Mouse (Mus musculus) left cerebral cortex, postnatal 14 days (tissue): ENCODE results near the gene Zbtb7a. TPM values are rescaled to one million over a fixed set of nuclear protein-coding genes. Genes with fewer than 3 reads are reported as not detected.
A peak's percentile ranks its signal among the peaks of the same experiment; 100 is the strongest.

Source experiments
- DNase-seq, 2 experiments: peaks; one replicate each; pipeline ENCODE4 v3.0.0; 2021 to 2022; ENCODE audit warnings: low spot score in 2 of 2, mixed read lengths in 1 of 2
- intact Hi-C: fragments of 180-260 bp; cut with DNase I; formaldehyde crosslinking; loops from one replicate; pipeline ENCODE4 v1.15.1; 2025
- total RNA-seq, 2 experiments: library from RNA; stranded (reverse); gene quantifications; 2 replicates each; pipeline ENCODE4 v1.2.3; 2021

Gene Zbtb7a
- total RNA-seq, 2 experiments from 2014 or later, result 74.8 to 76.0 TPM

GRCm38 (mm10) chr10:81138131-81138782 is 3.2 kb downstream of the Zbtb7a start:
- peak in 1 of 2 experiments; percentile 59 for DNase-seq
- intact Hi-C loops, result no loop called here

- intact Hi-C loops, result no loop called here
- no peak for DNase-seq
These were observed 4.0 kb downstream of the Zbtb7a start for GRCm38 (mm10) chr10:81138821-81139528.

GRCm38 (mm10) chr10:81139529-81139846 is 4.5 kb downstream of the Zbtb7a start:
- intact Hi-C loops, result no loop called here
- DNase-seq, result no peak

- no peak for DNase-seq
- intact Hi-C loops, result no loop called here
These were observed 5.0 kb downstream of the Zbtb7a start for GRCm38 (mm10) chr10:81140005-81140404.

- intact Hi-C loops, result no loop called here
- DNase-seq, result no peak
These were observed 5.9 kb downstream of the Zbtb7a start for GRCm38 (mm10) chr10:81140717-81141454.

- intact Hi-C loops, result no loop called here
- no peak for DNase-seq
These were observed 6.6 kb downstream of the Zbtb7a start for GRCm38 (mm10) chr10:81141455-81142210.

GRCm38 (mm10) chr10:81142551-81142981 is 7.5 kb downstream of the Zbtb7a start:
- DNase-seq, result no peak

GRCm38 (mm10) chr10:81143157-81143633 is 8.2 kb downstream of the Zbtb7a start:
- intact Hi-C loops, result no loop called here
- DNase-seq, result no peak

More at GRCm38 (mm10) chr10:81142551-81142981, 7.5 kb downstream of the Zbtb7a start:
- intact Hi-C loops, result no loop called here

- intact Hi-C loops, result no loop called here
- no peak for DNase-seq
These were observed 8.9 kb downstream of the Zbtb7a start for GRCm38 (mm10) chr10:81143845-81144437.

GRCm38 (mm10) chr10:81144667-81145066 is 9.6 kb downstream of the Zbtb7a start:
- no peak for DNase-seq
- intact Hi-C loops, result no loop called here

GRCm38 (mm10) chr10:81145307-81145706 is 10.3 kb downstream of the Zbtb7a start:
- no peak for DNase-seq
- intact Hi-C loops, result no loop called here

- no peak for DNase-seq
- intact Hi-C loops, result no loop called here
These were observed 10.8 kb downstream of the Zbtb7a start for GRCm38 (mm10) chr10:81145778-81146177.

GRCm38 (mm10) chr10:81146296-81146695 is 11.3 kb downstream of the Zbtb7a start:
- intact Hi-C loops, result no loop called here
- DNase-seq, result no peak

- intact Hi-C loops, result no loop called here
- DNase-seq, result no peak
These were observed 16.2 kb downstream of the Zbtb7a start for GRCm38 (mm10) chr10:81151261-81151660.

- no peak for DNase-seq
- intact Hi-C loops, result no loop called here
These were observed 17.6 kb downstream of the Zbtb7a start for GRCm38 (mm10) chr10:81152609-81153008.

GRCm38 (mm10) chr10:81154313-81154712 is 19.3 kb downstream of the Zbtb7a start:
- intact Hi-C loops, result no loop called here
- DNase-seq, result no peak

GRCm38 (mm10) chr10:81154736-81155135 is 19.7 kb downstream of the Zbtb7a start:
- intact Hi-C loops, result no loop called here
- no peak for DNase-seq

- intact Hi-C loops, result no loop called here
- no peak for DNase-seq
These were observed 26.7 kb downstream of the Zbtb7a start for GRCm38 (mm10) chr10:81161602-81162317.

- intact Hi-C loops, result no loop called here
- DNase-seq, result no peak
These were observed 27.3 kb downstream of the Zbtb7a start for GRCm38 (mm10) chr10:81162318-81162652.
